Mouse (Mus musculus) kidney, postnatal 4 days (tissue): ENCODE data around the gene Mis18bp1.
"Not testable (repeated sequence)": the region's sequence is repeated elsewhere in the genome, so short reads cannot be mapped to it uniquely, and the experiment has no call there.

Experiments
- DNase-seq, 2 experiments: peaks; one replicate each; pipeline ENCODE4 v3.0.0; 2021; ENCODE audit warnings: mixed read lengths in 2 of 2

Mis18bp1 gene

DNA sequence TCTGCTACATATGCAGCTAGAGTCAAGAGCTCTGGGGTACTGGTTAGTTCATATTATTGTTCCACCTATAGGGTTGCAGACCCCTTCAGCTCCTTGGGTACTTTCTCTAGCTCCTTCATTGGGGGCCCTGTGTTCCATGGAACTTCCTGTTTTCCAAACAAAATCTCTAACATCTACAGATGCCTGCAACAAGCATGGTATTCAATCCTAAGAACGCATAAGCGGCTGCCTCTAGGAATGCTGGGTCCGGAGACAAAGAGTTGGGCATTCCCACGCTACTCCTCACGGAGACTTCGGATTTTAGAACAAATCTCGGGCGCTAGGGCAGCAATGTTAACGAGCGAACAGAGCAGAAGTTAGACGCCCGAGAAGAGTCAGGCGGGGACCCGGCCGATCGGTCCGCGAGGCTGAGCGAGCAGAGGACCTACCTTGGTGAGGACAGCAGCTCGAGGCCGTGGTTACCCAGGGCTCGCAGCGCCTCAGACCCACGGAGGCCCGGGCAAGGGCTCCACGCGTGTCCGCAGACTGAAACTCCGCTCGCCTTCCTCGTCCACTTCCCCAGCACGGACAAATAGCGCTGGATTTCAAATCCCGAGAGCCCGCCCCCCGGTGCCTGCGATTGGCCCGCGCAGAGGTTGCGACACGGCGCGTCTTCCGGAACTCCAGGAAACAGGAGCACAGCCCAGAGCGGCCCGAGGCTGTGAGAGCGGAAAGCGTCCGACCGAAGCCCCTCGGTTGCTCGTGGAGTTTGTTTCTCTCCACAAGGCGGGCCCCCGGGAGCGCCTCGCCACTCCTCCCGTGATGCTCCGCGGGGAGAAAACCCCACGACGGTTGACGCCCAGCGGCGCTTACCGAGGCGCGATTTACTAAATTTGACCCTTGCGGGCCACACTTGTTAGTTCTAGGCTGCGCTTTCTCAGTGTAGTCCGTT lies at the start of gene Mis18bp1:
TSS of gene Mis18bp1 (minus strand) at position 584 of the 931 bp plus-strand sequence.
- peak; percentile 96 to 97 for DNase-seq

- DNase-seq: no peak
Observed at GRCm38 (mm10) chr12:65216404-65216840, 44.0 kb upstream of the Mis18bp1 start.

- no peak for DNase-seq
Observed at GRCm38 (mm10) chr12:65206431-65206830, 34.0 kb upstream of the Mis18bp1 start.

DNA sequence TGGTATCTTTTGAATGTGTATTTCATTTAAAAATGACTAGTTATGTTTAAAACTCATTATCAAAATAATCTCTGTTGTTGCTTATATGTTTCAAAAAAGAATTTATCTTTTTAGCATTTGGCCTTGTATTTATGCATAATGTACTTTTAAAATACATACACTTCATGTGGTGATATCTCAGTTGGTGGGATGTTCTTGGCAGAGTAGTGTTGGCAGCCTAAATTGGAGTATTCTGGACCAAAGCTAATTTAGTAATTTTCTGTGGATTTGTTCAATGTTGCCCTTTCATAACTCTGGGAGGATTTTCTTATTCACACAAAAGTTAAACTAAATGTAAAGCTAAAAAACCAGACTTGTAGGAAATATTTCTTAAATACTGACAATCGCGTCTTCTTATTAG lies 29.4 kb upstream of the Mis18bp1 start:
- DNase-seq: no peak

GRCm38 (mm10) chr12:65194003-65194530 lies 21.7 kb upstream of the Mis18bp1 start:
- no peak for DNase-seq

- DNase-seq: no peak
Observed at GRCm38 (mm10) chr12:65189213-65189612, 16.8 kb upstream of the Mis18bp1 start.

- no peak for DNase-seq
Observed at GRCm38 (mm10) chr12:65187365-65187764, 15.0 kb upstream of the Mis18bp1 start.

GRCm38 (mm10) chr12:65173736-65174135 lies 1.3 kb upstream of the Mis18bp1 start:
- no peak for DNase-seq

- peak; percentile 58 to 67 for DNase-seq
Observed at GRCm38 (mm10) chr12:65172959-65173358, 555 bp upstream of the Mis18bp1 start.

- DNase-seq: not testable (repeated sequence)
Observed at GRCm38 (mm10) chr12:65136121-65136520, 36.3 kb downstream of the Mis18bp1 start.

GRCm38 (mm10) chr12:65119451-65119850 lies 53.0 kb downstream of the Mis18bp1 start:
- no peak for DNase-seq

DNA sequence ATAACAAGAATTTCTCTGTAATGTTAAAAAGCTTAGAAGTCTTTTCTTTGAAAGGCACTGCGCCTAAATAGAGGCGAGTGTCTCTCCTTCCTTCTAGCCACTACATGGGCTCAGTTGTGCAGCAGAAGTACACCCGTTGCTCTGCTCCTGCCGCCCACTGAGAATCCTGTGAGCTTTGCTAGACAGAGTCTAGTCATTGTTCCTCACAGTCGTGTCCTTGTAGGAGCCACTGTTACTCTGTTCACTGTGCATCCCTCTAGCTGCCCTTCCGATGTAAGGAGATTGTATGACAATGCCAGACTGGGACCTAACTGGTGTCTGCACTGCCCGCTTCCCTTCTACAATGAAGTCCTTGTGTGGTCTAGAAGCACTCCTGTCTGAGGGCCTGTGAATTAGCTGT lies 53.4 kb downstream of the Mis18bp1 start:
- DNase-seq: no peak

DNA sequence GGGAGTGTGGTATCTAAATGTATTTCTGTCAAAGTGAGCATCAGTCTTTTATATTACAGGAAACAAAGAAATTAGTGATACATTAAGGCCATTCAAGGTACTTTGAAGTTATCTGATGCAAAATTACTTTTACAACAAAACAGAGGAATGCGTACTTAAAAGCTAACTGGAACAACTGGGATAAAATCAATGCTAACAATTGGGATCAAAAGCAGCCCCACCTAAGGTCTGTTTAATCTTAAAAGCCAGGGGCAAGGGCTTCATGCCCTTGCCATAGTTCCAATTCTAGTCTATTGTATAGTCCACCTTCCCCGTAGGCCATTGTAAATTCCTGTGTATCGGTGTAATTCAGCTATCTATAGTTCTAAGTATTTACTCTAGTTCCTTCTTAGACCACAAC lies 57.4 kb downstream of the Mis18bp1 start:
- not testable (repeated sequence) for DNase-seq

- DNase-seq: no peak
Observed at GRCm38 (mm10) chr12:65113925-65114324, 58.5 kb downstream of the Mis18bp1 start.

DNA sequence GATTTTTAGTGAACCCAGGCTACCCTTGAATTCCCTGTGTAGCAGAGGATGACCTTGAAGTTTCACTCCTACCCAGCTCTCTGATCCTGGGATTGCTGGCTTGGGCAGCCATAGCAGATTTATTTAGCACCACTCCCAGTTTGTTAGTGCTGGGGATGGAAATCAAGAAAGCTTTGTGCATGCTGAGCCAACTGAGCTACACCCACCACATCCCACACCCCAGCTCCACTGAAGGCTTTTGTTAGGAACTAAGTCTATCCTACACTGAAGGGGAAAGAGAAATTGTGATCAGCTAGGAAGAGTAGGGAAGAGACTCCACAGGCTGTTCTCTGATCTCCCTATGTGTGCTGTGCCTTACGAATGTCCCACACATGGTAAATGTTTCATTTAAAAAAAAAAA lies 59.6 kb downstream of the Mis18bp1 start:
- DNase-seq: no peak

DNA sequence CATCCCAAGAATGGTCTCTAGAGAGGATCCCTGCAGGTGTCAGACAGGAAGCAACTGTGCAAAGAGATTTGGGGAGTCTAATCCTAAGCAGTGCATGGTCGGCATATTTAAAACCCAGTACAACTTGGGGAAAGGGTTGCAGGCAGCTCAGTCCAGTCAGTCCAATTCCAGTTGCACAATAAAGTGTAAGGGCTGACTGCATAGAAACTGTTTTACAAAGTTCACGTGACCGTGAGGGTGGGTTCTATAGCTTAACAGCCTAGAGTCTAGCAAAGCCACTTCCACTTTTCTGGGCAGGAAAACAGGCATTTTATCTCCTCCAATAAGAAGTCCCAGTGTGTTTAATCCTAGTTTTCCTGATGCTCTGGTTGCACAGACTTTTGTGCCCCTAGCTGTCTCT lies 60.9 kb downstream of the Mis18bp1 start:
- DNase-seq: no peak

- DNase-seq: no peak
Observed at GRCm38 (mm10) chr12:65108746-65109145, 63.7 kb downstream of the Mis18bp1 start.
